Mouse (Mus musculus): ENCODE measurements around the gene AC161166.1. TPM values are rescaled to one million over a fixed set of nuclear protein-coding genes. Genes with fewer than 3 reads are reported as not detected.
A peak's percentile ranks its signal among the peaks of the same experiment; 100 is the strongest.

Gene AC161166.1
- polyA plus RNA-seq, 1 experiment from 2014 or later: 1.2 TPM

- no peak overlapping the region for H3K4me3 ChIP-seq (replicated peaks)
- H3K9me3 ChIP-seq: no peaks in the 10 kb centered on the region
- H3K36me3 ChIP-seq: peaks cover 43% of the 10 kb centered on the region
- peaks cover 11% of the 10 kb centered on the region for H3K27me3 ChIP-seq
- ATAC-seq: no peak
- no peak overlapping the region for H3K27ac ChIP-seq
- H3K9ac ChIP-seq (replicated peaks): 0 out of 2 replicates have a peak overlapping the region, but pooled peaks have one; percentile 19
- peaks cover 35% of the 10 kb centered on the region for H3K4me1 ChIP-seq (replicated peaks)
- H3K4me2 ChIP-seq (replicated peaks): no peak overlapping the region
- WGBS: 80% methylated on average over 5 of the region's 5 CpGs
Measured at GRCm38 (mm10) chr7:24537591-24537990, 25.3 kb upstream of the AC161166.1 start.

DNA sequence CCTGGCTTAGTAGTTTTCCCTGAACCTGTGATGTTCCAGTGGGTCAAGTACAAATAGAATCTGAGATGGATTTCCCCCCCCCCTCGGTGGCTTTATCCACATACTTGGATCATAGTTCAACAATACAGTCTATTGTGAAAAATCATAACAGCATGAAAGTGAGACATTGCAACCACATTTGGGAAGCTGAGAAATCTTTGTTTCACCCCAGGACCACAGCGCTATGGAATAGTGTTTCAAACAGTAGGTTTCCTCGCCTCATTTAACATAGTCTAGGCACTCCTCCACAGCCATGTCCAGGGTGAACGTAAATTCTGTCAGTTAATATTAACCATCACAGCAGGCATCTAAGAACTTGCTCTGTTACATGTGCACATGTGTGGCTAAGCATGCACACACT, 24.8 kb upstream of the AC161166.1 start:
- Histone ChIP-seq H3K4me2 (replicated peaks) (no peak overlapping the region), H3K27me3 (peaks cover 11% of the 10 kb centered on the region), H3K4me3 (replicated peaks) (no peak overlapping the region), H3K9me3 (no peaks in the 10 kb centered on the region), H3K27ac (no peak overlapping the region), H3K36me3 (peaks cover 43% of the 10 kb centered on the region), H3K9ac (replicated peaks) (no peak overlapping the region), H3K4me1 (replicated peaks) (peaks cover 41% of the 10 kb centered on the region)
- WGBS: 84% methylated on average over 4 of the region's 4 CpGs
- ATAC-seq: no peak

- 28% methylated on average over 19 of the region's 19 CpGs for WGBS
- H3K9ac ChIP-seq (replicated peaks): peak overlapping the region; percentile 59
Measured at GRCm38 (mm10) chr7:24534301-24534700, 22.0 kb upstream of the AC161166.1 start.

DNA sequence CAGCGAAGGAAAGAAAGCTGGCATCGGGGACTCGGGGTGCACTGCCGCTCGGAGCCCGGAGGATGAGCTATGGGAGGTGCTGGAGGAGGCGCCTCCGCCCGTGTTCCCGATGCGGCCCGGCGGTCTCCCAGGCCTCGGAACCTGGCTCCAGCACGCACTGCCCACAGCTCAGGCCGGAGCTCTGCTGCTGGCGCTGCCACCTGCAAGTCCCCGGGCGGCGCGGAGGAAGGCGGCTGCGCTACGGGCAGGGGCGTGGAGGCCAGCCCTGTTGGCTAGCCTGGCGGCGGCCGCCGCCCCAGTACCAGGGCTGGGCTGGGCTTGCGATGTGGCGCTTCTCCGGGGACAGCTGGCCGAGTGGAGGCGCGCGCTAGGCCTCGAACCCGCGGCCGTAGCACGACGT, 21.6 kb upstream of the AC161166.1 start:
- Histone ChIP-seq H3K4me2 (replicated peaks) (peak overlapping the region; percentile 42), H3K9me3 (no peaks in the 10 kb centered on the region), H3K4me3 (replicated peaks) (peak overlapping the region; percentile 14), H3K4me1 (replicated peaks) (peaks cover 53% of the 10 kb centered on the region), H3K27me3 (peaks cover 11% of the 10 kb centered on the region), H3K36me3 (peaks cover 39% of the 10 kb centered on the region), H3K9ac (replicated peaks) (peak overlapping the region; percentile 59), H3K27ac (no peak overlapping the region)
- WGBS: 26% methylated on average over 36 of the region's 42 CpGs
- ATAC-seq: no peak

More at GRCm38 (mm10) chr7:24534301-24534700, 22.0 kb upstream of the AC161166.1 start:
- Histone ChIP-seq H3K27ac (no peak overlapping the region), H3K4me3 (replicated peaks) (peak overlapping the region; percentile 14), H3K9me3 (no peaks in the 10 kb centered on the region), H3K4me2 (replicated peaks) (peak overlapping the region; percentile 42), H3K36me3 (peaks cover 43% of the 10 kb centered on the region), H3K27me3 (peaks cover 11% of the 10 kb centered on the region), H3K4me1 (replicated peaks) (peaks cover 51% of the 10 kb centered on the region)
- no peak for ATAC-seq

DNA sequence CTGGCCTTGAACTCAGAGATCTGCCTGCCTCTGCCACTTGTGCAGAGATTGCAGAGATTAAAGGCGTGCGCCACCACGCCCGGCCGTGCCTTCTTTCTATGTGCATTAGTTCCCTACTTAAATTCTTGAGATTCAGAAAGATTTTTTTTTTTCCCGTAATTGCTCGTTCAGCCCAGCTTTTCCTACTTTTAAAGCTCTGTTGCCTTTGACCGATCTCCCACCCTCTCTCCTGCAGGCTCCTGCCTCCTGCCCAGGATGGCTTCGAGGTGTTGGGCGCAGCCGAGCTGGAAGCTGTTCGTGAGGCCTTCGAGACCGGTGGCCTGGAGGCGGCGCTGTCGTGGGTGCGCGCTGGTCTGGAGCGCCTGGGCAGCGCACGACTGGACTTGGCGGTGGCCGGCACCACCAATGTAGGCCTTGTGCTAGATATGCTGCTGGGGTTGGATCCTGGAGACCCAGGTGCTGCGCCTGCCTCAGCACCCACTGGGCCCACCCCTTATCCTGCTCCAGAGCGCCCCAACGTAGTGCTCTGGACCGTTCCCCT, 20.8 kb upstream of the AC161166.1 start:
- ATAC-seq: no peak
- H3K36me3 ChIP-seq: peaks cover 36% of the 10 kb centered on the region
- no peaks in the 10 kb centered on the region for H3K9me3 ChIP-seq
- H3K4me2 ChIP-seq (replicated peaks): peak overlapping the region; percentile 42
- peaks cover 11% of the 10 kb centered on the region for H3K27me3 ChIP-seq
- no peak overlapping the region for H3K27ac ChIP-seq
- H3K4me3 ChIP-seq (replicated peaks): peak overlapping the region; percentile 14
- peaks cover 49% of the 10 kb centered on the region for H3K4me1 ChIP-seq (replicated peaks)
- peak overlapping the region; percentile 59; the same call in 1 of the 2 replicates for H3K9ac ChIP-seq (replicated peaks)
- WGBS: 59% methylated on average over 28 of the region's 28 CpGs

DNA sequence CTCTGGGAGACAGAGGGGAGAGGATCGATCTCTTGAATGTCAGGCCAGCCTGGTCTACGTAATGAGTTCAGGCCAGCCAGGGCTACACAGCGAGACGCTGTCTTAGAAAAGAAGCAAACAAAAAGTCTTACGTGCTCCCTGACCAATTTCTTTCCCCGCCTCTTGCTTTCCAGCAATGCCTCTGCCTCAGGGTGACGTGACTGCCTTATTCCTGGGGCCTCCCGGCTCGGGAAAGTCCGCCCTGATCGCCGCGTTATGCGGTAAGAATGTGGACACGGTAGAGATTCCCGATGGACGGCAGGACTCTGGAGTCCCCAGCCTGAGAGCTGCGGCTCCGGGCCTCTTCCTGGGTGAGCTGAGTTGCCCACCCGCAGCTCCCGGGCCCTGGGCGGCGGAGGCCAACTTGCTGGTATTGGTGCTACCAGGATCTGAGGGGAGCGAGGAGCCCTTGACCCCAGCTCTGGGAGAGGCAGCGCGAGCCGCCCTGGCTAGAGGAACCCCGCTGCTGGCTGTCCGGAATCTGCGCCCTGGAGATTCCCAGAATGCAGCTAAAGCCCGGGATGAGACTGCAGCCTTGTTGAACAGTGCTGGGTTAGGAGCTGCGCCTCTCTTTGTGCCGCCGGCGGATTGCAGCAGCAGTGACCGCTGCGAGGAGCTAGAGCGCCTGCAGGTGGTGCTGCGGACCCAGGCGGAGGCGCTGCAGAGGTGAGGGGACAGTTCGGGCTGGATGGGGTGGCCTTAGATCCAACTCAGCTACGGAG, 19.1 kb upstream of the AC161166.1 start:
- H3K36me3 ChIP-seq: peaks cover 34% of the 10 kb centered on the region
- H3K9me3 ChIP-seq: no peaks in the 10 kb centered on the region
- peaks cover 11% of the 10 kb centered on the region for H3K27me3 ChIP-seq
- peak overlapping the region; percentile 86 for H3K4me2 ChIP-seq (replicated peaks)
- ATAC-seq: peak; percentile 59
- H3K27ac ChIP-seq: peak overlapping the region; percentile 82
- H3K9ac ChIP-seq (replicated peaks): peak overlapping the region; percentile 93
- H3K4me3 ChIP-seq (replicated peaks): peak overlapping the region; percentile 62
- under 1% methylated on average over 43 of the region's 43 CpGs for WGBS
- H3K4me1 ChIP-seq (replicated peaks): peaks cover 44% of the 10 kb centered on the region

- H3K9ac ChIP-seq (replicated peaks): peak within 1 kb of the TSS; percentile 93
- H3K4me1 ChIP-seq (replicated peaks): peaks cover 44% of the 10 kb centered on the region
- under 1% methylated on average over 44 of the region's 44 CpGs for WGBS
- peak; percentile 94 for ATAC-seq
- peak within 1 kb of the TSS; percentile 87 for H3K27ac ChIP-seq
- H3K36me3 ChIP-seq: peaks cover 23% of the 10 kb centered on the region
- H3K27me3 ChIP-seq: peaks cover 11% of the 10 kb centered on the region
- H3K4me3 ChIP-seq (replicated peaks): peak within 1 kb of the TSS; percentile 62
- H3K4me2 ChIP-seq (replicated peaks): peak within 1 kb of the TSS; percentile 86
- no peaks in the 10 kb centered on the region for H3K9me3 ChIP-seq
Measured at GRCm38 (mm10) chr7:24530062-24530931, 18.0 kb upstream of the AC161166.1 start, which contains the start of gene Irgq. Irgq (plus strand) TSS chr7:24530689.

- peak; percentile 0; the same call in 1 of the 2 replicates for ATAC-seq
- Histone ChIP-seq H3K9ac (replicated peaks) (peak overlapping the region; percentile 69), H3K4me1 (replicated peaks) (peaks cover 36% of the 10 kb centered on the region), H3K27ac (peak overlapping the region; percentile 87), H3K4me2 (replicated peaks) (peak overlapping the region; percentile 86), H3K27me3 (peaks cover 11% of the 10 kb centered on the region), H3K4me3 (replicated peaks) (peak overlapping the region; percentile 62), H3K9me3 (no peaks in the 10 kb centered on the region), H3K36me3 (peaks cover 16% of the 10 kb centered on the region)
- 62% methylated on average over 11 of the region's 11 CpGs for WGBS
Measured at GRCm38 (mm10) chr7:24529580-24529979, 17.3 kb upstream of the AC161166.1 start.

DNA sequence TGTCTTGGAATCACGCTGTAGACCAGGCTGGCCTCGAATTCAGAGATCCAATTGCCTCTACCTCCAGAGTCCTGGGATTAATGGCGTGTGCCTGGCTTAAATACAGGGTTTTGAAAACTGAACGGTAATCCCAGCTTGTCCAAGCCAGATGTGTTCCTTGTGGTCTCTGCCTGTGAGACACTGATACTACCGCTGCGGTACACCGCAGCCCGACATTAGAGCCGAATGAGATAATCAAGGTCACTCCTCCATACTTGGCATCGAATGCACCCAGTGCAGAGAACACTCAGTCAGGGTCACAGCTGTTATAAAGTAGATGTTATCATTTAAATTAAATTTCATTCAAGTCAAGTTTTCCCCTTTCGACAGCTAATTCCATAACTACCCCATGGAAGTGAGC, 16.6 kb upstream of the AC161166.1 start:
- Histone ChIP-seq H3K36me3 (peaks cover 8% of the 10 kb centered on the region), H3K9ac (replicated peaks) (no peak overlapping the region), H3K9me3 (no peaks in the 10 kb centered on the region), H3K4me2 (replicated peaks) (no peak overlapping the region), H3K27ac (no peak overlapping the region), H3K4me3 (replicated peaks) (no peak overlapping the region), H3K27me3 (peaks cover 10% of the 10 kb centered on the region), H3K4me1 (replicated peaks) (peaks cover 29% of the 10 kb centered on the region)
- ATAC-seq: no peak
- 88% methylated on average over 11 of the region's 11 CpGs for WGBS

GRCm38 (mm10) chr7:24525686-24526420, 13.6 kb upstream of the AC161166.1 start:
- 93% methylated on average over 12 of the region's 12 CpGs for WGBS
- H3K27ac ChIP-seq: no peak overlapping the region

GRCm38 (mm10) chr7:24524978-24525377, 12.7 kb upstream of the AC161166.1 start:
- Histone ChIP-seq H3K36me3 (no peaks in the 10 kb centered on the region), H3K4me3 (replicated peaks) (no peak overlapping the region), H3K9me3 (no peaks in the 10 kb centered on the region), H3K4me2 (replicated peaks) (no peak overlapping the region), H3K9ac (replicated peaks) (no peak overlapping the region), H3K4me1 (replicated peaks) (peaks cover 7% of the 10 kb centered on the region), H3K27ac (no peak overlapping the region), H3K27me3 (no peaks in the 10 kb centered on the region)
- WGBS: 84% methylated on average over 6 of the region's 6 CpGs
- ATAC-seq: no peak

More at GRCm38 (mm10) chr7:24525686-24526420, 13.6 kb upstream of the AC161166.1 start:
- H3K9ac ChIP-seq (replicated peaks): no peak overlapping the region
- peaks cover 7% of the 10 kb centered on the region for H3K4me1 ChIP-seq (replicated peaks)
- no peak for ATAC-seq
- H3K4me3 ChIP-seq (replicated peaks): no peak overlapping the region
- H3K9me3 ChIP-seq: no peaks in the 10 kb centered on the region
- no peaks in the 10 kb centered on the region for H3K36me3 ChIP-seq
- no peaks in the 10 kb centered on the region for H3K27me3 ChIP-seq
- H3K4me2 ChIP-seq (replicated peaks): no peak overlapping the region
